In genomic region chr19:55256156-55256555, GRCm38 (mm10) we compare ENCODE assay signal across 17 mouse cellular contexts. TPM values are rescaled to one million over a fixed set of nuclear protein-coding genes. Genes with fewer than 3 reads are reported as not detected.
DNase-seq lines count a peak whose midpoint lies in the region; ATAC-seq and TF ChIP-seq lines count a peak whose summit lies in the region.
"Had no signal": no experiment of that assay in that cellular context is flagged by ENCODE, and none has a peak within 500 bp of the region (broad histone marks: within the 10 kb centered on the region; RNA-seq: fewer than 3 reads in every experiment).

No protein-coding gene starts in this region.

- no peak for TF ChIP-seq RAD21 in MEL (IDR thresholded peaks at IDR 0.05; ENCODE audit: low read depth, low read length)

- no peaks in the 10 kb centered on the region for H3K27me3 ChIP-seq in MEL (ENCODE audit: control insufficient read depth in 1 of 2, insufficient read depth in 2 of 2, low read length in 2 of 2)
- no peaks in the 10 kb centered on the region for H3K27me3 ChIP-seq in liver, embryonic 13.5 days
- H3K27me3 ChIP-seq in hindbrain, postnatal 0 days (ENCODE audit: insufficient read depth, low read length): no peaks in the 10 kb centered on the region
- H3K27me3 ChIP-seq: hindbrain, embryonic 15.5 days; neural tube, embryonic 15.5 days had no signal

- H3K27ac ChIP-seq in MEL (ENCODE audit: control insufficient read depth, low read depth, low read length): no peak overlapping the region
- no peak overlapping the region for H3K27ac ChIP-seq in cortical plate, adult 2 months (ENCODE audit: insufficient read depth, low read length)
- peak overlapping the region; percentile 76 for H3K27ac ChIP-seq in liver, embryonic 13.5 days
- H3K27ac ChIP-seq in hindbrain, postnatal 0 days: no peak overlapping the region
- H3K27ac ChIP-seq: hindbrain, embryonic 15.5 days; kidney, postnatal 0 days; neural tube, embryonic 15.5 days had no signal

- H3K4me1 ChIP-seq in MEL (ENCODE audit: control insufficient read depth in 1 of 2, insufficient read depth in 2 of 2, low read length in 2 of 2): peaks cover 41 to 48% of the 10 kb centered on the region in 2 experiments
- H3K4me1 ChIP-seq in cortical plate, adult 2 months (ENCODE audit: control insufficient read depth, insufficient read depth, low read length): peaks cover 2% of the 10 kb centered on the region
- peaks cover 86% of the 10 kb centered on the region for H3K4me1 ChIP-seq in liver, embryonic 13.5 days (replicated peaks)
- 0 out of 2 replicates have a peak, but pooled peaks cover 6% of the 10 kb centered on the region for H3K4me1 ChIP-seq in hindbrain, postnatal 0 days (ENCODE audit: insufficient read depth, low read length)

- no peaks in the 10 kb centered on the region for H3K9me3 ChIP-seq in MEL (replicated peaks; ENCODE audit: insufficient read depth, low read length)
- no peaks in the 10 kb centered on the region for H3K9me3 ChIP-seq in liver, embryonic 13.5 days (replicated peaks)
- no peaks in the 10 kb centered on the region for H3K9me3 ChIP-seq in hindbrain, postnatal 0 days (ENCODE audit: low read length)
- H3K9me3 ChIP-seq: hindbrain, embryonic 15.5 days; neural tube, embryonic 15.5 days had no signal

- peaks cover 6 to 56% of the 10 kb centered on the region in 2 experiments for H3K36me3 ChIP-seq in MEL (ENCODE audit: control insufficient read depth in 1 of 2, insufficient read depth in 2 of 2, low read length in 2 of 2)
- H3K36me3 ChIP-seq in liver, embryonic 13.5 days: peaks cover 8% of the 10 kb centered on the region; the same call in 1 of the 2 replicates
- no peaks in the 10 kb centered on the region for H3K36me3 ChIP-seq in hindbrain, postnatal 0 days (ENCODE audit: insufficient read depth, low read length)
- H3K36me3 ChIP-seq: hindbrain, embryonic 15.5 days; neural tube, embryonic 15.5 days had no signal

- no peak; a peak in 1 of 4 replicates for TF ChIP-seq POLR2A in MEL (IDR thresholded peaks at IDR 0.05; ENCODE audit: control insufficient read depth in 1 of 2, insufficient read depth in 1 of 2, low read depth in 1 of 2, low read length in 2 of 2, poor library complexity in 1 of 2)
- no peak for TF ChIP-seq POLR2A in cortical plate, adult 2 months (IDR thresholded peaks at IDR 0.05; ENCODE audit: extremely low read depth, insufficient read depth, low read length)

- H3K79me2 ChIP-seq in MEL (ENCODE audit: control insufficient read depth, insufficient read depth, low read length, poor library complexity): peaks cover 64% of the 10 kb centered on the region

- no peak for TF ChIP-seq CTCF in MEL (IDR thresholded peaks at IDR 0.05 in 2 of 3, conservative IDR thresholded peaks at IDR 0.05 in 1 of 3; ENCODE audit: control insufficient read depth in 1 of 3, insufficient read depth in 1 of 3, low read depth in 2 of 3, low read length in 3 of 3, poor library complexity in 1 of 3, severe bottlenecking in 1 of 3)
- no peak for TF ChIP-seq CTCF in cortical plate, adult 2 months (IDR thresholded peaks at IDR 0.05; ENCODE audit: extremely low read depth, insufficient read depth, low read length)
- no peak for TF ChIP-seq CTCF in hindbrain, postnatal 0 days (IDR thresholded peaks at IDR 0.05; ENCODE audit: low read depth)

- WGBS in liver, embryonic 13.5 days (ENCODE audit: insufficient replicate concordance): 74% methylated on average over 9 of the region's 9 CpGs
- WGBS in hindbrain, postnatal 0 days: 78% methylated on average over 9 of the region's 9 CpGs

- ATAC-seq in liver, embryonic 13.5 days (ENCODE audit: low read depth): no peak
- ATAC-seq in hindbrain, postnatal 0 days: no peak
- ATAC-seq: forebrain, postnatal 0 days had no signal

- no peak overlapping the region for H3K4me3 ChIP-seq in MEL (ENCODE audit: control insufficient read depth in 1 of 2, insufficient read depth in 1 of 2, low read depth in 2 of 2, low read length in 2 of 2)
- peak overlapping the region; percentile 13; the same call in 1 of the 2 replicates for H3K4me3 ChIP-seq in cortical plate, adult 2 months (ENCODE audit: insufficient read depth, low read length)
- no peak overlapping the region for H3K4me3 ChIP-seq in liver, embryonic 13.5 days (replicated peaks)
- no peak overlapping the region for H3K4me3 ChIP-seq in hindbrain, postnatal 0 days (ENCODE audit: low read length)
- H3K4me3 ChIP-seq: hindbrain, embryonic 15.5 days; neural tube, embryonic 15.5 days had no signal

- H3K4me2 ChIP-seq in liver, embryonic 13.5 days: peak overlapping the region; percentile 84
- H3K4me2 ChIP-seq in hindbrain, postnatal 0 days (ENCODE audit: low read depth, low read length): no peak overlapping the region
- H3K4me2 ChIP-seq: hindbrain, embryonic 15.5 days; neural tube, embryonic 15.5 days had no signal

- no peak for TF ChIP-seq EP300 in MEL (IDR thresholded peaks at IDR 0.05; ENCODE audit: low read depth in 1 of 2, low read length in 2 of 2)

- H3K9ac ChIP-seq in MEL (ENCODE audit: control insufficient read depth, low read depth, low read length, poor library complexity, severe bottlenecking): peak overlapping the region; percentile 5; the same call in 1 of the 2 replicates
- H3K9ac ChIP-seq in liver, embryonic 13.5 days: 0 out of 2 replicates have a peak overlapping the region, but pooled peaks have one; percentile 32
- no peak overlapping the region for H3K9ac ChIP-seq in hindbrain, postnatal 0 days (replicated peaks; ENCODE audit: low read length)
- H3K9ac ChIP-seq: forebrain, postnatal 0 days; hindbrain, embryonic 15.5 days; neural tube, embryonic 15.5 days had no signal

- intact Hi-C loops in left cerebral cortex, postnatal 4 days (cut with DNase I): no loop called here

- DNase-seq in left cerebral cortex, adult 11 months (ENCODE audit: low spot score): peak; percentile 18
- no peak for DNase-seq in left cerebral cortex, postnatal 4 days
- DNase-seq in MEL (ENCODE audit: low read depth, low spot score): peak; percentile 34
- DNase-seq in liver, embryonic 13.5 days: no peak
- no peak for DNase-seq in hindbrain, postnatal 0 days (ENCODE audit: low spot score)
- no peak for DNase-seq in thymus, postnatal 4 days
- DNase-seq: cerebellum, adult 11-12 months; forebrain, postnatal 0 days; heart, adult 11 months; lung, postnatal 14 days had no signal

TF ChIP-seq in MEL, 35 proteins besides CTCF, POLR2A, EP300 and RAD21:
- TF ChIP-seq NRF1 (IDR thresholded peaks at IDR 0.05; ENCODE audit: insufficient read depth, low read depth, low read length, poor library complexity, severe bottlenecking): no peak
- TF ChIP-seq GABPA (IDR thresholded peaks at IDR 0.05; ENCODE audit: low read depth, low read length): no peak
- TF ChIP-seq CHD2 (IDR thresholded peaks at IDR 0.05; ENCODE audit: low read length): no peak
- no peak for TF ChIP-seq ELF1 (IDR thresholded peaks at IDR 0.05; ENCODE audit: low read depth, low read length)
- TF ChIP-seq USF1 (IDR thresholded peaks at IDR 0.05; ENCODE audit: low read depth, low read length): no peak
- 0 out of 2 replicates have a peak, but pooled peaks have one; percentile 15 for TF ChIP-seq CHD1 (IDR thresholded peaks at IDR 0.05; ENCODE audit: low read depth, low read length)
- no peak for TF ChIP-seq RCOR1 (IDR thresholded peaks at IDR 0.05; ENCODE audit: low read depth, low read length)

RNA-seq across cellular contexts. Expression of gene Acsl5, which starts 4.4 kb away (rescaled TPM):
- 10 to 100 TPM; 25.2 to 27.3 TPM for total RNA-seq in left cerebral cortex, postnatal 4 days (2021)
- total RNA-seq in MEL (2012; rRNA removed): 248 and 318 TPM in 2 replicates
- polyA plus RNA-seq in MEL (2012; ENCODE audit: insufficient read depth in 1 of 2, insufficient read length in 2 of 2, low read depth in 1 of 2, low replicate concordance in 2 of 2, missing spikeins in 1 of 2): 100 to 1,000 TPM in 1 of 2 experiments, not detected in 1; 223 TPM
- polyA plus RNA-seq in cortical plate, adult 2 months (2012; rRNA removed): 33.8 and 45.5 TPM in 2 replicates
- 116 and 134 TPM in 2 replicates for polyA plus RNA-seq in liver, embryonic 13.5 days (2015; fragmentation: Nextera tagmentation; extraction: Ambion mirVana)
- total RNA-seq in hindbrain, postnatal 0 days (2014; rRNA removed): 12.3 and 13.2 TPM in 2 replicates
- polyA plus RNA-seq in hindbrain, postnatal 0 days (2015; fragmentation: Nextera tagmentation; extraction: Ambion mirVana): 15.6 and 19.1 TPM in 2 replicates

RNA-seq across cellular contexts. Expression of gene Gucy2g, which starts 15.1 kb away (rescaled TPM):
- total RNA-seq in left cerebral cortex, postnatal 4 days (2021): under 1 TPM; 0.80 to 0.83 TPM
- 0.65 and 1.1 TPM in 2 replicates for total RNA-seq in MEL (2012; rRNA removed)
- polyA plus RNA-seq in MEL (2012; ENCODE audit: insufficient read depth in 1 of 2, insufficient read length in 2 of 2, low read depth in 1 of 2, low replicate concordance in 2 of 2, missing spikeins in 1 of 2): 1 to 10 TPM in 1 of 2 experiments, not detected in 1; 2.4 TPM
- 3.9 and 5.3 TPM in 2 replicates for polyA plus RNA-seq in cortical plate, adult 2 months (2012; rRNA removed)
- not detected in 2 replicates for polyA plus RNA-seq in liver, embryonic 13.5 days (2015; fragmentation: Nextera tagmentation; extraction: Ambion mirVana)
- not detected in 2 replicates for total RNA-seq in hindbrain, postnatal 0 days (2014; rRNA removed)
- polyA plus RNA-seq in hindbrain, postnatal 0 days (2015; fragmentation: Nextera tagmentation; extraction: Ambion mirVana): 0.09 and 0.10 TPM in 2 replicates
- total RNA-seq: midbrain, postnatal 0 days had no signal
- polyA plus RNA-seq: heart, postnatal 0 days; limb, embryonic 11.5 days; midbrain, postnatal 0 days had no signal

RNA-seq across cellular contexts. Expression of gene Zdhhc6, which starts 59.7 kb away (rescaled TPM):
- 10 to 100 TPM; 27.7 to 30.7 TPM for total RNA-seq in left cerebral cortex, postnatal 4 days (2021)
- total RNA-seq in MEL (2012; rRNA removed): 101 and 109 TPM in 2 replicates
- polyA plus RNA-seq in MEL (2012; ENCODE audit: insufficient read depth in 1 of 2, insufficient read length in 2 of 2, low read depth in 1 of 2, low replicate concordance in 2 of 2, missing spikeins in 1 of 2): 100 to 1,000 TPM in 1 of 2 experiments, 10 to 100 TPM in 1; 95.6 to 114 TPM
- polyA plus RNA-seq in cortical plate, adult 2 months (2012; rRNA removed): 24.6 and 27.2 TPM in 2 replicates
- 64.9 and 74.9 TPM in 2 replicates for polyA plus RNA-seq in liver, embryonic 13.5 days (2015; fragmentation: Nextera tagmentation; extraction: Ambion mirVana)
- 31.6 and 38.3 TPM in 2 replicates for total RNA-seq in hindbrain, postnatal 0 days (2014; rRNA removed)
- 56.8 and 58.5 TPM in 2 replicates for polyA plus RNA-seq in hindbrain, postnatal 0 days (2015; fragmentation: Nextera tagmentation; extraction: Ambion mirVana)

RNA-seq across cellular contexts. Expression of gene Vti1a, which starts 59.9 kb away (rescaled TPM):
- total RNA-seq in left cerebral cortex, postnatal 4 days (2021): 10 to 100 TPM; 49.6 to 50.2 TPM
- 33.8 and 42.8 TPM in 2 replicates for total RNA-seq in MEL (2012; rRNA removed)
- polyA plus RNA-seq in MEL (2012; ENCODE audit: insufficient read depth in 1 of 2, insufficient read length in 2 of 2, low read depth in 1 of 2, low replicate concordance in 2 of 2, missing spikeins in 1 of 2): 100 to 1,000 TPM in 1 of 2 experiments, 10 to 100 TPM in 1; 37.2 to 119 TPM
- 39.5 and 42.4 TPM in 2 replicates for polyA plus RNA-seq in cortical plate, adult 2 months (2012; rRNA removed)
- 16.7 and 18.2 TPM in 2 replicates for polyA plus RNA-seq in liver, embryonic 13.5 days (2015; fragmentation: Nextera tagmentation; extraction: Ambion mirVana)
- total RNA-seq in hindbrain, postnatal 0 days (2014; rRNA removed): 37.6 and 43.1 TPM in 2 replicates
- polyA plus RNA-seq in hindbrain, postnatal 0 days (2015; fragmentation: Nextera tagmentation; extraction: Ambion mirVana): 25.7 and 28.2 TPM in 2 replicates

Comparison
In these comparisons a context has a peak if more than half of its experiments do, and no peak if none do; other contexts are left out.
1. DNase-seq: peak in left cerebral cortex, adult 11 months (single experiment) and MEL (single experiment); none in left cerebral cortex, postnatal 4 days (single experiment), liver, embryonic 13.5 days (single experiment), hindbrain, postnatal 0 days (single experiment) and thymus, postnatal 4 days (single experiment).